ENCODE assay signal across 29 mouse cellular contexts in the genomic region with DNA sequence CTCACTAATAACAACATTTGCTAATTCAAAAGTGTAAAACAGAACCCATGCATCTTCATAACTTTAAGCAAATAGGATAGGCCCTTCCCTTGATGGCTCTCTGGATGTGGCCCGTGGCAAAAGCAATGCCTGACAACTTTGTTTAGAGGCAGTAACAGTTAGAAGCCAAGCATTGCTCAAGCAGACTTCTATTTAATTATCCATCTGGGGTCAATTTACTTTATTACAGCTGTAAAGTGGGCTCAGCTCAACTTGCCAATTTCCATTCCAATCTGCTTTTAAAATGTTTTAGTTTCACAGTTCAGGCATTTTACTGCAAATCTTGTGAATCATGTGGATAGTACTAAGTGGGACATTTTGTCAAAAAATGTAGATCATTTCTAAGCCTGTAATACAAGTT. TPM values are rescaled to one million over a fixed set of nuclear protein-coding genes. Genes with fewer than 3 reads are reported as not detected.
DNase-seq lines count a peak whose midpoint lies in the region; ATAC-seq and TF ChIP-seq lines count a peak whose summit lies in the region.
"Had no signal": no experiment of that assay in that cellular context is flagged by ENCODE, and none has a peak within 500 bp of the region (broad histone marks: within the 10 kb centered on the region; RNA-seq: fewer than 3 reads in every experiment).

No protein-coding gene starts in this region.

- H3K9ac ChIP-seq in limb, embryonic 13.5 days = no peak overlapping the region
- H3K9ac ChIP-seq in limb, embryonic 14.5 days (ENCODE audit: low read depth, low read length, severe bottlenecking) = no peak overlapping the region
- no peak overlapping the region for H3K9ac ChIP-seq in heart, adult 2 months (ENCODE audit: low read depth, low read length)
- H3K9ac ChIP-seq: embryonic facial prominence, embryonic 12.5 days; forebrain, embryonic 13.5 days; forebrain, embryonic 15.5 days; forebrain, postnatal 0 days had no signal

- TF ChIP-seq EP300 in heart, adult 2 months (IDR thresholded peaks at IDR 0.05; ENCODE audit: insufficient read depth, low read depth, low read length) = no peak

- TF ChIP-seq POLR2A in limb, embryonic 14.5 days (IDR thresholded peaks at IDR 0.05; ENCODE audit: borderline replicate concordance, extremely low read depth, insufficient read depth, insufficient read length) = no peak
- TF ChIP-seq POLR2A in heart, adult 2 months (IDR thresholded peaks at IDR 0.05; ENCODE audit: insufficient read depth, low read depth, low read length) = no peak

- no peak overlapping the region for H3K27ac ChIP-seq in limb, embryonic 13.5 days
- H3K27ac ChIP-seq in limb, embryonic 10.5 days = no peak overlapping the region
- H3K27ac ChIP-seq in limb, embryonic 14.5 days (replicated peaks; ENCODE audit: low read depth, low read length) = no peak overlapping the region
- H3K27ac ChIP-seq in heart, adult 2 months = no peak overlapping the region
- H3K27ac ChIP-seq: embryonic facial prominence, embryonic 12.5 days; forebrain, embryonic 13.5 days; forebrain, embryonic 15.5 days had no signal

- H3K4me3 ChIP-seq in limb, embryonic 13.5 days = no peak overlapping the region
- no peak overlapping the region for H3K4me3 ChIP-seq in limb, embryonic 10.5 days
- H3K4me3 ChIP-seq in limb, embryonic 14.5 days (replicated peaks; ENCODE audit: low read length) = no peak overlapping the region
- H3K4me3 ChIP-seq in heart, adult 2 months = no peak overlapping the region
- H3K4me3 ChIP-seq: embryonic facial prominence, embryonic 12.5 days; forebrain, embryonic 13.5 days; forebrain, embryonic 15.5 days had no signal

- H3K36me3 ChIP-seq in limb, embryonic 13.5 days = no peaks in the 10 kb centered on the region
- H3K36me3 ChIP-seq in limb, embryonic 10.5 days = no peaks in the 10 kb centered on the region
- no peaks in the 10 kb centered on the region for H3K36me3 ChIP-seq in limb, embryonic 14.5 days (ENCODE audit: control insufficient read depth, insufficient read depth, low read length)
- no peaks in the 10 kb centered on the region for H3K36me3 ChIP-seq in heart, adult 2 months (ENCODE audit: control insufficient read depth, insufficient read depth, low read length)
- H3K36me3 ChIP-seq: embryonic facial prominence, embryonic 12.5 days; forebrain, embryonic 15.5 days; G1E had no signal

- no peaks in the 10 kb centered on the region; the same call in 1 of the 2 replicates for H3K9me3 ChIP-seq in limb, embryonic 13.5 days
- H3K9me3 ChIP-seq in limb, embryonic 10.5 days (replicated peaks) = no peaks in the 10 kb centered on the region
- H3K9me3 ChIP-seq in limb, embryonic 14.5 days (ENCODE audit: control insufficient read depth, low read length) = no peaks in the 10 kb centered on the region
- H3K9me3 ChIP-seq: embryonic facial prominence, embryonic 12.5 days; forebrain, embryonic 13.5 days; forebrain, embryonic 15.5 days; G1E had no signal

- peaks cover 2% of the 10 kb centered on the region; the same call in 1 of the 2 replicates for H3K27me3 ChIP-seq in limb, embryonic 13.5 days
- H3K27me3 ChIP-seq in limb, embryonic 10.5 days (ENCODE audit: low read depth, poor library complexity, severe bottlenecking) = no peaks in the 10 kb centered on the region
- no peaks in the 10 kb centered on the region for H3K27me3 ChIP-seq in limb, embryonic 14.5 days (ENCODE audit: control insufficient read depth, insufficient read depth, low read length)
- H3K27me3 ChIP-seq in heart, adult 2 months (ENCODE audit: control insufficient read depth, insufficient read depth, low read length) = no peaks in the 10 kb centered on the region
- H3K27me3 ChIP-seq: CH12.LX; embryonic facial prominence, embryonic 12.5 days; forebrain, embryonic 13.5 days; forebrain, embryonic 15.5 days had no signal

- intact Hi-C loops in heart, adult 2 months (cut with DNase I) = no loop called here

- no peaks in the 10 kb centered on the region for H3K79me2 ChIP-seq in heart, adult 2 months (replicated peaks; ENCODE audit: control insufficient read depth, insufficient read depth, low read length)

- peak; percentile 78 for ATAC-seq in limb, embryonic 13.5 days (ENCODE audit: low FRiP score, low read depth)
- peak; percentile 53; the same call in 1 of the 2 replicates for ATAC-seq in limb, embryonic 14.5 days (ENCODE audit: low FRiP score, low read depth)
- ATAC-seq: activated CD4-positive, CD25-positive, alpha-beta regulatory T cell, adult 4 months; CD4-positive, CD25-positive, alpha-beta regulatory T cell, adult 4 months; forebrain, embryonic 13.5 days; forebrain, embryonic 15.5 days; forebrain, postnatal 0 days; Patski had no signal

- TF ChIP-seq CTCF in heart, adult 2 months (IDR thresholded peaks at IDR 0.05) = no peak

- 5% methylated on average over 1 of the region's 1 CpGs for WGBS in limb, embryonic 13.5 days
- 19% methylated on average over 1 of the region's 1 CpGs for WGBS in limb, embryonic 10.5 days
- WGBS in limb, embryonic 14.5 days = 3% methylated on average over 1 of the region's 1 CpGs
- WGBS in heart, adult 2 months = 73% methylated on average over 1 of the region's 1 CpGs

- H3K4me2 ChIP-seq in limb, embryonic 13.5 days (replicated peaks) = no peak overlapping the region
- H3K4me2 ChIP-seq in limb, embryonic 14.5 days (replicated peaks; ENCODE audit: low read depth, low read length, severe bottlenecking) = no peak overlapping the region
- H3K4me2 ChIP-seq: embryonic facial prominence, embryonic 12.5 days; forebrain, embryonic 13.5 days; forebrain, embryonic 15.5 days had no signal

- peaks cover 16% of the 10 kb centered on the region for H3K4me1 ChIP-seq in limb, embryonic 13.5 days
- H3K4me1 ChIP-seq in limb, embryonic 10.5 days = peaks cover 11% of the 10 kb centered on the region
- H3K4me1 ChIP-seq in limb, embryonic 14.5 days (ENCODE audit: control insufficient read depth, insufficient read depth, low read length) = peaks cover 10% of the 10 kb centered on the region
- H3K4me1 ChIP-seq in heart, adult 2 months (ENCODE audit: control insufficient read depth, insufficient read depth, low read length) = no peaks in the 10 kb centered on the region
- H3K4me1 ChIP-seq: embryonic facial prominence, embryonic 12.5 days; forebrain, embryonic 13.5 days; forebrain, embryonic 15.5 days had no signal

- peak; percentile 6 for DNase-seq in embryo, embryonic 10.5 days (ENCODE audit: low spot score)
- no peak for DNase-seq in embryo, embryonic 11 days
- no peak for DNase-seq in limb, embryonic 10.5 days (ENCODE audit: low spot score)
- DNase-seq in limb, embryonic 14.5 days (ENCODE audit: low spot score) = peak; percentile 68
- no peak for DNase-seq in frontal cortex, postnatal 10 days (ENCODE audit: low spot score in 2 of 2)
- DNase-seq in heart, adult 2 months = no peak
- DNase-seq: adrenal gland, adult 8-10 months; adrenal gland, postnatal 14 days; adrenal gland, postnatal 36 days; B cell, adult 2 months; cerebellum, adult 11-12 months; cerebellum, adult 2 months; cerebellum, adult 9-10 months; cerebellum, postnatal 10 days; cerebellum, postnatal 25 days; forebrain, postnatal 0 days had no signal

RNA-seq across cellular contexts. Expression of gene Gfral, which starts 28.9 kb away (rescaled TPM):
- polyA plus RNA-seq in limb, embryonic 13.5 days (2015; fragmentation: Nextera tagmentation; extraction: Ambion mirVana) = not detected in 2 replicates
- polyA plus RNA-seq in limb, embryonic 10.5 days (2016; fragmentation: Nextera tagmentation; extraction: Ambion mirVana) = not detected in 2 replicates
- not detected in 2 replicates for polyA plus RNA-seq in limb, embryonic 14.5 days (2012; rRNA removed)
- not detected in 2 replicates for polyA plus RNA-seq in limb, embryonic 14.5 days (2014; fragmentation: Nextera tagmentation; extraction: Ambion mirVana)
- not detected for total RNA-seq in heart, adult 2 months (2021)
- polyA plus RNA-seq in heart, adult 2 months (2012; rRNA removed) = not detected in 2 replicates
- total RNA-seq: adrenal gland, adult 18-20 months; adrenal gland, adult 8-10 months; adrenal gland, postnatal 14 days; adrenal gland, postnatal 36 days; CH12.LX; forebrain, postnatal 0 days; G1E had no signal
- polyA plus RNA-seq: activated CD4-positive, CD25-positive, alpha-beta regulatory T cell, adult 4 months; CD4-positive, CD25-positive, alpha-beta regulatory T cell, adult 4 months; cerebellum, adult 2 months; cortical plate, adult 2 months; embryonic facial prominence, embryonic 12.5 days; embryonic facial prominence, embryonic 14.5 days; forebrain, embryonic 11.5 days; forebrain, embryonic 13.5 days; forebrain, embryonic 15.5 days; forebrain, postnatal 0 days; G1E; Patski had no signal

Comparison
In these comparisons a context has a peak if more than half of its experiments do, and no peak if none do; other contexts are left out.
1. DNase-seq: peak in embryo, embryonic 10.5 days (single experiment) and limb, embryonic 14.5 days (single experiment); none in embryo, embryonic 11 days (single experiment), limb, embryonic 10.5 days (single experiment), frontal cortex, postnatal 10 days (0 of 2) and heart, adult 2 months (0 of 2).